In the genomic region with DNA sequence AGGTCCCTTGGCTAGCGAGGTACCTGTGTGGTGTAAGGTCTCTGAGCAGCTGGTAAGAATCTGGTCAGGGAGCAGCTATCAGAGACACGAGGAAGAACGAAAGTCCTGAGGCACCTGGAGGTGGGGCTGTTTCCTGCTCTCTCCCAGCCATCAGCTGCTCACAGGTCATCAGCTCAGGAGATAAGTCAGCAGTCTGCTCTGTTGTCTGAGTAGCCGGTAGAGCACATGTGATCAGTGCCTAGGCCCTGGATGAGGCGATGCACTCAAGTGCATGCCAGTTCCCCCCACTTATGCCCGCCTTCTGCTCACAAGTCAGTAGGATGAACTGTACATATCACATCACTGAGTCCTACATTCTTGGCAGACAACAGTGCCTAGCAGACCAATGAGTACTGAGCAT, we compare ENCODE assay signal across 24 mouse cellular contexts. TPM values are rescaled to one million over a fixed set of nuclear protein-coding genes. Genes with fewer than 3 reads are reported as not detected.
"Had no signal": no experiment of that assay in that cellular context is flagged by ENCODE, and none has a peak within 500 bp of the region (broad histone marks: within the 10 kb centered on the region; RNA-seq: fewer than 3 reads in every experiment).

No protein-coding gene starts in this region.

- H3K27ac ChIP-seq: heart, embryonic 10.5 days; hindbrain, embryonic 13.5 days; hindbrain, embryonic 15.5 days; hindbrain, postnatal 0 days; layer of hippocampus, adult 2 months; left cerebral cortex, adult 2 months; limb, embryonic 10.5 days; limb, embryonic 12.5 days; liver, embryonic 13.5 days had no signal

- H3K4me2 ChIP-seq: heart, embryonic 12.5 days; hindbrain, embryonic 13.5 days; hindbrain, embryonic 15.5 days; limb, embryonic 12.5 days; liver, embryonic 11.5 days; liver, embryonic 13.5 days had no signal

- H3K27me3 ChIP-seq: heart, embryonic 12.5 days; hindbrain, embryonic 13.5 days; hindbrain, embryonic 15.5 days; limb, embryonic 12.5 days; liver, embryonic 13.5 days had no signal

- H3K4me3 ChIP-seq: heart, embryonic 10.5 days; heart, embryonic 12.5 days; hindbrain, embryonic 13.5 days; hindbrain, embryonic 15.5 days; layer of hippocampus, adult 2 months; left cerebral cortex, adult 2 months; limb, embryonic 10.5 days; limb, embryonic 12.5 days; liver, embryonic 13.5 days had no signal

- H3K4me1 ChIP-seq: hindbrain, embryonic 15.5 days; limb, embryonic 12.5 days; liver, embryonic 13.5 days had no signal

- ATAC-seq: forebrain, postnatal 0 days; hindbrain, postnatal 0 days had no signal

- H3K9me3 ChIP-seq: heart, embryonic 10.5 days; heart, embryonic 12.5 days; hindbrain, embryonic 13.5 days; hindbrain, embryonic 15.5 days; limb, embryonic 10.5 days; limb, embryonic 12.5 days; liver, embryonic 13.5 days had no signal

- H3K9ac ChIP-seq: forebrain, postnatal 0 days; heart, embryonic 12.5 days; hindbrain, embryonic 13.5 days; hindbrain, embryonic 15.5 days; limb, embryonic 12.5 days; liver, embryonic 13.5 days had no signal

- DNase-seq: forebrain, postnatal 0 days; gastrocnemius, postnatal 14 days; gastrocnemius, postnatal 36 days; heart, postnatal 10 days; kidney, adult 18-20 months; kidney, adult 8-10 months; kidney, postnatal 10 days; kidney, postnatal 25 days; kidney, postnatal 4 days; liver; liver, embryonic 13.5 days had no signal

RNA-seq across cellular contexts. Expression of a gene that starts 24.3 kb away (rescaled TPM):
- total RNA-seq: gastrocnemius, adult 18-20 months; gastrocnemius, postnatal 14 days; hematopoietic stem cell, adult 5-6 weeks had no signal
- polyA plus RNA-seq: gonadal fat pad, adult 2 months had no signal
